Comparison of ENCODE assay signal across 11 mouse cellular contexts in the genomic region with DNA sequence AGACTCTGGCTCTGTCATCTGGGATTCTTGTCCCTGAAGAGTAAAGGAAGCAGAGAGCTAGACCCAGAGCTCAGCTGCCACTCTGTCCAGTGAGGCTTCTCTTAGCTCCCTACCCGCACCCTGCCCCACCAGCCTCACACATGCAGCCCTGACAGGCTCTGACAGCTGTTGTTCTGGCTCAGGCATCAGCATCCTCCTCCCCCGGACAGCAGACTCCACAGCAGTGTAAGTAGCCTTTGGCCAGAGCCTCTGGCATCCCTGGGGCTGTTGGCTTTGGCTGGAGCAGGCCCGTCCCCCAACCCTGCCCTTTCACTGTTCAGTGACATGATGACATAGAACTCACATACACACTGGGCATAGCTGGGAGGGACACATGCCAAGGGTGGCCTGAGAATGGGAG. TPM values are rescaled to one million over a fixed set of nuclear protein-coding genes. Genes with fewer than 3 reads are reported as not detected.
DNase-seq lines count a peak whose midpoint lies in the region; ATAC-seq lines count a peak whose summit lies in the region.
"Had no signal": no experiment of that assay in that cellular context is flagged by ENCODE, and none has a peak within 500 bp of the region (broad histone marks: within the 10 kb centered on the region; RNA-seq: fewer than 3 reads in every experiment).

No protein-coding gene starts in this region.

- peaks cover 3% of the 10 kb centered on the region; the same call in 1 of the 2 replicates for H3K27me3 ChIP-seq in heart, embryonic 12.5 days (replicated peaks)
- peaks cover 5% of the 10 kb centered on the region for H3K27me3 ChIP-seq in limb, embryonic 12.5 days
- H3K27me3 ChIP-seq: CH12.LX; liver, embryonic 13.5 days had no signal

- 37% methylated on average over 3 of the region's 3 CpGs for WGBS in heart, embryonic 12.5 days
- 54% methylated on average over 3 of the region's 3 CpGs for WGBS in limb, embryonic 12.5 days

- no peak for ATAC-seq in heart, embryonic 12.5 days (ENCODE audit: insufficient number of reproducible peaks, low FRiP score)
- peak; percentile 47 for ATAC-seq in limb, embryonic 12.5 days (ENCODE audit: insufficient number of reproducible peaks, insufficient read depth, low FRiP score, low TSS enrichment, low read depth)
- ATAC-seq in erythroblast, adult 5-6 weeks (replicated peaks; ENCODE audit: low FRiP score, poor library complexity, severe bottlenecking) = no peak
- no peak for ATAC-seq in activated CD4-positive, CD25-positive, alpha-beta regulatory T cell, adult 4 months
- ATAC-seq in inflammation-experienced regulatory T-cells, adult 6 months = no peak

- peak; percentile 96 for DNase-seq in heart, adult 11 months
- DNase-seq in ovary, postnatal 14 days (ENCODE audit: low spot score) = peak; percentile 7
- no peak for DNase-seq in ovary, adult 18-20 months (ENCODE audit: low spot score)
- DNase-seq: kidney, adult 8-10 months; liver, embryonic 13.5 days had no signal

- H3K4me3 ChIP-seq in heart, embryonic 12.5 days = no peak overlapping the region
- H3K4me3 ChIP-seq in limb, embryonic 12.5 days (replicated peaks) = no peak overlapping the region
- H3K4me3 ChIP-seq: liver, embryonic 13.5 days had no signal

- H3K9ac ChIP-seq in heart, embryonic 12.5 days = no peak overlapping the region
- H3K9ac ChIP-seq in limb, embryonic 12.5 days (replicated peaks) = no peak overlapping the region
- H3K9ac ChIP-seq: liver, embryonic 13.5 days had no signal

- no peaks in the 10 kb centered on the region for H3K36me3 ChIP-seq in heart, embryonic 12.5 days
- H3K36me3 ChIP-seq in limb, embryonic 12.5 days = no peaks in the 10 kb centered on the region
- H3K36me3 ChIP-seq: liver, embryonic 13.5 days had no signal

- peaks cover 7% of the 10 kb centered on the region for H3K4me1 ChIP-seq in heart, embryonic 12.5 days (replicated peaks)
- peaks cover 6% of the 10 kb centered on the region; the same call in 1 of the 2 replicates for H3K4me1 ChIP-seq in limb, embryonic 12.5 days (replicated peaks)
- H3K4me1 ChIP-seq: liver, embryonic 13.5 days had no signal

- H3K9me3 ChIP-seq in heart, embryonic 12.5 days (replicated peaks) = no peaks in the 10 kb centered on the region
- no peaks in the 10 kb centered on the region for H3K9me3 ChIP-seq in limb, embryonic 12.5 days
- H3K9me3 ChIP-seq: liver, embryonic 13.5 days had no signal

- H3K4me2 ChIP-seq in heart, embryonic 12.5 days = no peak overlapping the region
- no peak overlapping the region for H3K4me2 ChIP-seq in limb, embryonic 12.5 days
- H3K4me2 ChIP-seq: liver, embryonic 13.5 days had no signal

- H3K27ac ChIP-seq in heart, embryonic 12.5 days (ENCODE audit: poor library complexity, severe bottlenecking) = no peak overlapping the region
- H3K27ac ChIP-seq in limb, embryonic 12.5 days = no peak overlapping the region
- H3K27ac ChIP-seq: liver, embryonic 13.5 days had no signal

RNA-seq across cellular contexts. Expression of a gene that starts 35.4 kb away (rescaled TPM):
- polyA plus RNA-seq in heart, embryonic 12.5 days (2016; fragmentation: Nextera tagmentation; extraction: Ambion mirVana) = 29.9 and 30.2 TPM in 2 replicates
- polyA plus RNA-seq in limb, embryonic 12.5 days (2016; fragmentation: Nextera tagmentation; extraction: Ambion mirVana) = 2.9 and 3.3 TPM in 2 replicates
- total RNA-seq in erythroblast, adult 5-6 weeks (2015; ENCODE audit: low replicate concordance) = 59.9 and 67.5 TPM in 2 replicates
- total RNA-seq in erythroblast, adult 5-6 weeks (2017; ENCODE audit: low replicate concordance) = 36.5 and 44.4 TPM in 2 replicates
- 10 to 100 TPM; 78.7 to 86.7 TPM for polyA plus RNA-seq in activated CD4-positive, CD25-positive, alpha-beta regulatory T cell, adult 4 months (2017; shearing (Covaris generic))
- 100 to 1,000 TPM in 1 of 3 experiments, 10 to 100 TPM in 2; 91.0 to 119 (median 94.0) TPM for polyA plus RNA-seq in inflammation-experienced regulatory T-cells, adult 6 months (2017; shearing (Covaris generic))
